Mouse (Mus musculus): ENCODE measurements around the gene Tmem88. TPM values are rescaled to one million over a fixed set of nuclear protein-coding genes. Genes with fewer than 3 reads are reported as not detected.

Gene Tmem88
- polyA plus RNA-seq, 1 experiment from 2014 or later = 15.4 TPM

- Histone ChIP-seq H3K4me3 (peak overlapping the region; percentile 60), H3K9me3 (replicated peaks) (no peaks in the 10 kb centered on the region), H3K27me3 (replicated peaks) (peaks cover 17% of the 10 kb centered on the region), H3K27ac (peak overlapping the region; percentile 79), H3K9ac (peak overlapping the region; percentile 69), H3K36me3 (no peaks in the 10 kb centered on the region), H3K4me1 (peaks cover 94% of the 10 kb centered on the region), H3K4me2 (peak overlapping the region; percentile 100)
- WGBS (ENCODE audit: insufficient replicate concordance) = 12% methylated on average over 3 of the region's 3 CpGs
- no peak for ATAC-seq
These were observed 17.3 kb upstream of the Tmem88 start for GRCm38 (mm10) chr11:69415327-69415667.

GRCm38 (mm10) chr11:69414421-69415326 lies 16.6 kb upstream of the Tmem88 start:
- no peak for ATAC-seq
- WGBS (ENCODE audit: insufficient replicate concordance) = 37% methylated on average over 4 of the region's 4 CpGs
- H3K27ac ChIP-seq = peak overlapping the region; percentile 79
- H3K4me3 ChIP-seq = peak overlapping the region; percentile 60
- no peaks in the 10 kb centered on the region for H3K36me3 ChIP-seq
- peaks cover 17% of the 10 kb centered on the region for H3K27me3 ChIP-seq (replicated peaks)
- H3K9ac ChIP-seq = peak overlapping the region; percentile 69
- H3K4me1 ChIP-seq = peaks cover 88% of the 10 kb centered on the region
- H3K9me3 ChIP-seq (replicated peaks) = no peaks in the 10 kb centered on the region
- peak overlapping the region; percentile 100 for H3K4me2 ChIP-seq

- peak within 1 kb of the TSS; percentile 100 for H3K4me2 ChIP-seq
- no peaks in the 10 kb centered on the region for H3K36me3 ChIP-seq
- no peaks in the 10 kb centered on the region for H3K9me3 ChIP-seq (replicated peaks)
- peak within 1 kb of the TSS; percentile 60 for H3K4me3 ChIP-seq
- 43% methylated on average over 12 of the region's 12 CpGs for WGBS (ENCODE audit: insufficient replicate concordance)
- peaks cover 84% of the 10 kb centered on the region for H3K4me1 ChIP-seq
- ATAC-seq = no peak
- peaks cover 17% of the 10 kb centered on the region for H3K27me3 ChIP-seq (replicated peaks)
- H3K27ac ChIP-seq = peak within 1 kb of the TSS; percentile 94
- peak within 1 kb of the TSS; percentile 82; the same call in 1 of the 2 replicates for H3K9ac ChIP-seq
These were observed 15.5 kb upstream of the Tmem88 start, which contains the start of gene Kdm6b for GRCm38 (mm10) chr11:69413221-69414181. Kdm6b (minus strand) TSS chr11:69413675.

GRCm38 (mm10) chr11:69412548-69412947 lies 14.5 kb upstream of the Tmem88 start:
- H3K9ac ChIP-seq = peak overlapping the region; percentile 82; the same call in 1 of the 2 replicates

GRCm38 (mm10) chr11:69411538-69412203 lies 13.6 kb upstream of the Tmem88 start:
- Histone ChIP-seq H3K27me3 (replicated peaks) (0 out of 2 replicates have a peak, but pooled peaks cover 8% of the 10 kb centered on the region), H3K9me3 (replicated peaks) (no peaks in the 10 kb centered on the region), H3K36me3 (peaks cover 15% of the 10 kb centered on the region), H3K4me1 (peaks cover 83% of the 10 kb centered on the region), H3K27ac (peak overlapping the region; percentile 94), H3K4me3 (peak overlapping the region; percentile 72), H3K4me2 (peak overlapping the region; percentile 100), H3K9ac (peak overlapping the region; percentile 82)
- 1% methylated on average over 38 of the region's 39 CpGs for WGBS (ENCODE audit: insufficient replicate concordance)
- ATAC-seq = peak; percentile 40

More at GRCm38 (mm10) chr11:69412548-69412947, 14.5 kb upstream of the Tmem88 start:
- ATAC-seq = no peak
- H3K4me1 ChIP-seq = peaks cover 83% of the 10 kb centered on the region
- H3K27me3 ChIP-seq (replicated peaks) = peaks cover 16% of the 10 kb centered on the region
- peak overlapping the region; percentile 94 for H3K27ac ChIP-seq
- H3K4me3 ChIP-seq = peak overlapping the region; percentile 72; the same call in 1 of the 2 replicates
- WGBS (ENCODE audit: insufficient replicate concordance) = 73% methylated on average over 7 of the region's 7 CpGs
- no peaks in the 10 kb centered on the region for H3K9me3 ChIP-seq (replicated peaks)
- H3K36me3 ChIP-seq = peaks cover 7% of the 10 kb centered on the region
- peak overlapping the region; percentile 100 for H3K4me2 ChIP-seq

- under 1% methylated on average over 26 of the region's 26 CpGs for WGBS (ENCODE audit: insufficient replicate concordance)
- Histone ChIP-seq H3K36me3 (peaks cover 21% of the 10 kb centered on the region), H3K4me3 (peak overlapping the region; percentile 72), H3K9ac (peak overlapping the region; percentile 82), H3K4me2 (peak overlapping the region; percentile 100), H3K4me1 (peaks cover 77% of the 10 kb centered on the region), H3K9me3 (replicated peaks) (no peaks in the 10 kb centered on the region), H3K27me3 (replicated peaks) (0 out of 2 replicates have a peak, but pooled peaks cover 6% of the 10 kb centered on the region), H3K27ac (peak overlapping the region; percentile 94)
- ATAC-seq = peak; percentile 38
These were observed 13.1 kb upstream of the Tmem88 start for GRCm38 (mm10) chr11:69411073-69411535.

GRCm38 (mm10) chr11:69410310-69411072 lies 12.5 kb upstream of the Tmem88 start:
- under 1% methylated on average over 41 of the region's 41 CpGs for WGBS (ENCODE audit: insufficient replicate concordance)
- peak; percentile 2; the same call in 1 of the 2 replicates for ATAC-seq

GRCm38 (mm10) chr11:69410045-69410309 lies 11.9 kb upstream of the Tmem88 start:
- peak overlapping the region; percentile 94 for H3K27ac ChIP-seq
- H3K9me3 ChIP-seq (replicated peaks) = no peaks in the 10 kb centered on the region
- peak overlapping the region; percentile 82 for H3K9ac ChIP-seq
- H3K4me3 ChIP-seq = peak overlapping the region; percentile 72
- peak overlapping the region; percentile 100 for H3K4me2 ChIP-seq
- H3K27me3 ChIP-seq (replicated peaks) = no peaks in the 10 kb centered on the region
- ATAC-seq = no peak
- WGBS (ENCODE audit: insufficient replicate concordance) = under 1% methylated on average over 18 of the region's 18 CpGs
- peaks cover 66% of the 10 kb centered on the region for H3K4me1 ChIP-seq
- H3K36me3 ChIP-seq = peaks cover 32% of the 10 kb centered on the region

More at GRCm38 (mm10) chr11:69410310-69411072, 12.5 kb upstream of the Tmem88 start:
- 0 out of 2 replicates have a peak, but pooled peaks cover under 1% of the 10 kb centered on the region for H3K27me3 ChIP-seq (replicated peaks)
- H3K27ac ChIP-seq = peak overlapping the region; percentile 94
- H3K4me3 ChIP-seq = peak overlapping the region; percentile 72
- peaks cover 71% of the 10 kb centered on the region for H3K4me1 ChIP-seq
- H3K9ac ChIP-seq = peak overlapping the region; percentile 82
- peaks cover 27% of the 10 kb centered on the region for H3K36me3 ChIP-seq
- peak overlapping the region; percentile 100 for H3K4me2 ChIP-seq
- no peaks in the 10 kb centered on the region for H3K9me3 ChIP-seq (replicated peaks)

GRCm38 (mm10) chr11:69409378-69410044 lies 11.5 kb upstream of the Tmem88 start:
- WGBS (ENCODE audit: insufficient replicate concordance) = under 1% methylated on average over 41 of the region's 46 CpGs
- H3K9ac ChIP-seq = peak overlapping the region; percentile 82
- H3K27ac ChIP-seq = peak overlapping the region; percentile 94
- peak overlapping the region; percentile 100 for H3K4me2 ChIP-seq
- H3K4me1 ChIP-seq = peaks cover 61% of the 10 kb centered on the region
- H3K9me3 ChIP-seq (replicated peaks) = no peaks in the 10 kb centered on the region
- H3K4me3 ChIP-seq = peak overlapping the region; percentile 72
- no peaks in the 10 kb centered on the region for H3K27me3 ChIP-seq (replicated peaks)
- H3K36me3 ChIP-seq = peaks cover 37% of the 10 kb centered on the region
- peak; percentile 38 for ATAC-seq
